Mouse (Mus musculus): ENCODE data around the gene Txlna. TPM values are rescaled to one million over a fixed set of nuclear protein-coding genes. Genes with fewer than 3 reads are reported as not detected.

Txlna gene
- polyA plus RNA-seq, 1 experiment from 2014 or later = 100 TPM

- Histone ChIP-seq H3K9ac (peak within 1 kb of the TSS; percentile 76), H3K4me2 (replicated peaks) (peak within 1 kb of the TSS; percentile 82), H3K4me3 (peak within 1 kb of the TSS; percentile 64), H3K27me3 (no peaks in the 10 kb centered on the region), H3K9me3 (no peaks in the 10 kb centered on the region), H3K27ac (peak within 1 kb of the TSS; percentile 89), H3K4me1 (peaks cover 26% of the 10 kb centered on the region), H3K36me3 (peaks cover 32% of the 10 kb centered on the region)
- under 1% methylated on average over 10 of the region's 10 CpGs for WGBS
- no peak for ATAC-seq (ENCODE audit: insufficient number of reproducible peaks, insufficient read depth, low FRiP score, low TSS enrichment)
Measured at GRCm38 (mm10) chr4:129623681-129624091, 17.2 kb downstream of the Txlna start, which contains the start of gene Ccdc28b. TSS of gene Ccdc28b (minus strand) at chr4:129623947.

DNA sequence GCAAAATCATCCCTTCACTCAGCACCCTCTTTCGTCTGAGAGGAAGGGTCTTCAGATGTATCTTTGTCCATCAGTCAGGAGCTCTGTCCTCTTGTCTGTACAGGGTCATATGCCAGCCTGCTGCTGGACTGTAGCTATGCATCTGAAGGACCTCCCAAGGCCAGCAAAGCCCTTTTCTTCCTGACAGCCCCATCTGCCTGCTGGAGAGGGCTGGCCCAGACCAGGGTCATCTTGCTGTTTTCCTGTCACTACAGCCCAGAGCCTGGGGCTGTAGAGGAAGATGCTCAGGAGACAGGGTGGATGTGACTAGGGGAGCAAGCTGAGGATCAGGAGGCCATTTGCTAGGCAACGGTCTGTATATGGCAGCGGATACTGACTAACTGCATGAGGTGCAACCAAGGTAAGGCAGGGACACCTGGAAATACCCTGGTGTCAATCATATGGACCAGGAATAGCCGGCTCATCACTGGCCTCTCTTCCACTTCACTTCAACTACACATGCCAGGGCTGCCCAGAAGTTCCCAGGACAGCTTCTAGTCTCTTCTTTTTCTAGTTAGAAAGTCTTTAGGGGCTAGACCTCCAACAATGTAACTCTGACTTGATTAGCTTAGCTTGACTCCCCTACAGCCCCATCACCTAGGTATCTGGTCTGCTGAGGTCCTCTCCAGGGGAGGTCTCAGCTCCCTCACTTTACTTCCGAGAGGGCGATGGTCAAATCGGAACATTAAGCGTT, 17.9 kb downstream of the Txlna start:
- H3K27me3 ChIP-seq = no peaks in the 10 kb centered on the region
- ATAC-seq (ENCODE audit: insufficient number of reproducible peaks, insufficient read depth, low FRiP score, low TSS enrichment) = no peak
- H3K4me1 ChIP-seq = peaks cover 31% of the 10 kb centered on the region
- H3K9ac ChIP-seq = peak overlapping the region; percentile 76
- peak overlapping the region; percentile 89 for H3K27ac ChIP-seq
- H3K4me2 ChIP-seq (replicated peaks) = peak overlapping the region; percentile 82
- peak overlapping the region; percentile 64 for H3K4me3 ChIP-seq
- 22% methylated on average over 8 of the region's 8 CpGs for WGBS
- no peaks in the 10 kb centered on the region for H3K9me3 ChIP-seq
- peaks cover 25% of the 10 kb centered on the region for H3K36me3 ChIP-seq

DNA sequence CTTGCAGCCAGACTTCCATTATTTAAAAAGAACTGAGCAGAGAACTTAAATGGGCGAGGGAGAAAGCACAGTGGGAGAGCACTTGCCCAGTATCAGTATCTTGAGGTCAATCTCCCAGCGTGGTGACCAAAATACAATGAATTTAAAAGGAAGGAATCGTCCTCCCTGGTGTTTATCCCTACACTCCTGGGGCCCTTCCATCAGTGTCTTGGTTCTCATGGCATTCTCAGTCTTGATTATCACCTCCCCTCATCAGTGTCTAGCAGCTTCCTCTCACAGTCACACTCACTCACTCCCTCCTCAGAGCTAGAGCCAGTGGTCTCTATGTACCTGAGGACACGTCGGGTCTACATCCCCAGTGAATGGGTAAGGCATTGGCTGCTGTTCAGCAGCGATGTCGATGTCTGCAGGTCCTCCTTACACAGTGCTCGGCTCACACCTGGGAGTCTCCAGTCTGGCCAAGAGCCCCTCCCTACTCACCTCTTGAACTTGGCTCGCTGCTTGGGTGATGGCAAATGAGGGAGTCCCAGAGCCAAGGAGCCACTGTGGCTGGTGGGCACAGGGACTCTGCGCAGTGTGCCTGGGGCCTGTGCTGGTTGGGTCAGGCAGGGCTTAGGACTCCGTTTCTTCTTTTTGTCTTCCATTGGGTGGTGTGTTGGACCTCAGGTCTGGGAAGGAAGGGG, 18.6 kb downstream of the Txlna start:
- 75% methylated on average over 11 of the region's 11 CpGs for WGBS
- no peaks in the 10 kb centered on the region for H3K9me3 ChIP-seq
- no peaks in the 10 kb centered on the region for H3K27me3 ChIP-seq
- H3K9ac ChIP-seq = no peak overlapping the region
- H3K4me1 ChIP-seq = peaks cover 34% of the 10 kb centered on the region
- no peak overlapping the region for H3K27ac ChIP-seq
- ATAC-seq (ENCODE audit: insufficient number of reproducible peaks, insufficient read depth, low FRiP score, low TSS enrichment) = no peak
- H3K4me3 ChIP-seq = peak overlapping the region; percentile 64; the same call in 1 of the 2 replicates
- peak overlapping the region; percentile 82 for H3K4me2 ChIP-seq (replicated peaks)
- H3K36me3 ChIP-seq = peaks cover 20% of the 10 kb centered on the region

DNA sequence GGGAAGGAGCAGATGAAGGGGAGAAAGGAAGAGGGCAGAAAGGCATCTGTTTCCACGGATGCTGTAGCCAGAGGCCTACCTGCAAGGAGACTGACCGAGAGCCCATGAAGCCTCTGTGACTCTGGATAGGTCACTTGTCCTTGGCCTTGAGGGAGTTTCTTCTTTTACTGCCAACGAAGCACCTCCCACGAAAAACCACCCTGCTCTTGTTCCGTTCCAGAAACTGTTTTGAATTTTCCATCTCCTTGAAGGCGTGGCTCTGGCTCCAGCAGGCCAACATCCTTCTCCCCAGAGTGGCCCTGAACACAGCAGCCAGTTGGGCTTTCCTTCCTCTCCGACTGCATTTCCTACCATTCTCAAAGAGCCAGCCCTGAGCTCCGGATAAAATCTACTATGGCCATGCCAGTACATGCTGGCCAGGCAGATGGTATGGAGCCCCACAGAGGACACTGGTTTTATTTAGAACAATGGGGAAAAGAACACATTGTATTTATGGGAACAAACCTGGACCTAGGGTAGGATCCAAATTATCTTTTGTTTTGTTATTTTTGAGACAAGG, 19.5 kb downstream of the Txlna start:
- peaks cover 34% of the 10 kb centered on the region for H3K4me1 ChIP-seq
- H3K36me3 ChIP-seq = peaks cover 19% of the 10 kb centered on the region
- no peak overlapping the region for H3K27ac ChIP-seq
- H3K27me3 ChIP-seq = no peaks in the 10 kb centered on the region
- no peak overlapping the region for H3K4me2 ChIP-seq (replicated peaks)
- H3K9ac ChIP-seq = no peak overlapping the region
- no peaks in the 10 kb centered on the region for H3K9me3 ChIP-seq
- no peak overlapping the region for H3K4me3 ChIP-seq
- 77% methylated on average over 8 of the region's 8 CpGs for WGBS
- no peak for ATAC-seq (ENCODE audit: insufficient number of reproducible peaks, insufficient read depth, low FRiP score, low TSS enrichment)

GRCm38 (mm10) chr4:129620419-129621282, 20.2 kb downstream of the Txlna start:
- 87% methylated on average over 11 of the region's 11 CpGs for WGBS
- H3K27ac ChIP-seq = no peak overlapping the region
- H3K9ac ChIP-seq = no peak overlapping the region
- no peaks in the 10 kb centered on the region for H3K9me3 ChIP-seq
- peaks cover 20% of the 10 kb centered on the region for H3K36me3 ChIP-seq
- no peak overlapping the region for H3K4me3 ChIP-seq
- H3K4me2 ChIP-seq (replicated peaks) = no peak overlapping the region
- ATAC-seq (ENCODE audit: insufficient number of reproducible peaks, insufficient read depth, low FRiP score, low TSS enrichment) = no peak
- no peaks in the 10 kb centered on the region for H3K27me3 ChIP-seq
- H3K4me1 ChIP-seq = peaks cover 32% of the 10 kb centered on the region

GRCm38 (mm10) chr4:129618786-129619691, 21.8 kb downstream of the Txlna start, which contains the start of gene Iqcc:
TSS of gene Iqcc (minus strand) at chr4:129619099.
- peak; percentile 89 for ATAC-seq (ENCODE audit: insufficient number of reproducible peaks, insufficient read depth, low FRiP score, low TSS enrichment)
- peaks cover 20% of the 10 kb centered on the region for H3K36me3 ChIP-seq
- WGBS = 4% methylated on average over 44 of the region's 44 CpGs
- H3K4me3 ChIP-seq = peak within 1 kb of the TSS; percentile 59
- H3K4me1 ChIP-seq = peaks cover 18% of the 10 kb centered on the region
- peak within 1 kb of the TSS; percentile 81 for H3K27ac ChIP-seq
- H3K27me3 ChIP-seq = no peaks in the 10 kb centered on the region
- H3K9me3 ChIP-seq = no peaks in the 10 kb centered on the region
- H3K4me2 ChIP-seq (replicated peaks) = peak within 1 kb of the TSS; percentile 74
- H3K9ac ChIP-seq = peak within 1 kb of the TSS; percentile 75

- Histone ChIP-seq H3K27me3 (no peaks in the 10 kb centered on the region), H3K9ac (peak overlapping the region; percentile 75), H3K4me1 (peaks cover 15% of the 10 kb centered on the region), H3K4me3 (peak overlapping the region; percentile 59), H3K36me3 (peaks cover 20% of the 10 kb centered on the region), H3K9me3 (no peaks in the 10 kb centered on the region), H3K4me2 (replicated peaks) (peak overlapping the region; percentile 74), H3K27ac (no peak overlapping the region)
- WGBS = 96% methylated on average over 5 of the region's 5 CpGs
- ATAC-seq (ENCODE audit: insufficient number of reproducible peaks, insufficient read depth, low FRiP score, low TSS enrichment) = no peak
Measured at GRCm38 (mm10) chr4:129618031-129618430, 22.8 kb downstream of the Txlna start.

DNA sequence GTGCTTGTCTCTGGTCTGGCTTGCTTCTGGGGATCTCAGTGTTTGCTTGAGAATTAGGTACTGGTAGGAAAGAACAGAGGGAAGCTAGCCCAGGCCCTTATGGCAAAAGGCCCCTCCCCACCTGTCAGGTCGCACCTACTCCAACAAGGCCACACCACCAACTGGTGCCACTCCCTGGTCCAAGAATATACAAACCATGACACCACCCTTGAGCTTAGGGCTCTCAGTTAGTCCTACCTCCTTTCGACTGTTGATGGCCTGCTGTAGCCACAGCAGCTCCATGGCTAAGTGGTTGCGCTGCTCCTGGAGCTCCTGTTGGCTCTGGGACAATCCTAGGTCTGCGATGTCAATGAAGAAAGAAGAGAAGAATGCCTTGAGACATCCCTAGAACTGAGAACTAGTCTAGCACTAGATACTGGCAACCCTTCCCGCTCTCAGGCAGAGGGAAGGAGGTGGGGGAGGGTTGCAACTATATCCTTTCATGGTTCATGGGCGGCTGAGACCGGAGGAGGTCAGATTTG, 23.7 kb downstream of the Txlna start:
- no peak overlapping the region for H3K4me3 ChIP-seq
- 96% methylated on average over 7 of the region's 7 CpGs for WGBS

DNA sequence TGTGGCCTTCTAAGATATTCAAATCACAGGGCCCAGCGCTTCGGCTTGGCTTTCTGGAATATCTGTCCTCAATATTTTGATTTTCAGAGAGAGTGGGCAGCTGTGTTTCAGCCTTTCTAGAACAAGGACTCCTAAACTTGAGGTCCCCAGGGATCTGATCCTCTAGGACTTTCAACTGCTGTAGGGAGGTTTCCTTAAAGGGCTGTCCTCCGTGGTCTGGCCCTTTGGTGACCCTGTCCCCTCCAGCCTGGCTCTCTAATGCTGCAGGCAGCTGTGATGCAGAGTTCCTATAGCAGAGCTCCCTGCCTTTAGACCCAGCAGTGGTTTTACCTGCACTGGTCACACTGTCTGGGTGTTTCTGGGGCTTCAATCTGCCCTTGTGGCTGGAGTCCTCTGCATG, 24.2 kb downstream of the Txlna start:
- Histone ChIP-seq H3K9me3 (no peaks in the 10 kb centered on the region), H3K4me1 (peaks cover 8% of the 10 kb centered on the region), H3K4me2 (replicated peaks) (no peak overlapping the region), H3K4me3 (no peak overlapping the region), H3K36me3 (peaks cover 20% of the 10 kb centered on the region), H3K27ac (no peak overlapping the region), H3K9ac (no peak overlapping the region), H3K27me3 (no peaks in the 10 kb centered on the region)
- WGBS = 88% methylated on average over 3 of the region's 3 CpGs
- ATAC-seq (ENCODE audit: insufficient number of reproducible peaks, insufficient read depth, low FRiP score, low TSS enrichment) = no peak

More for the DNA sequence above, 23.7 kb downstream of the Txlna start:
- no peak overlapping the region for H3K4me2 ChIP-seq (replicated peaks)
- peaks cover 8% of the 10 kb centered on the region for H3K4me1 ChIP-seq
- no peak overlapping the region for H3K27ac ChIP-seq
- ATAC-seq (ENCODE audit: insufficient number of reproducible peaks, insufficient read depth, low FRiP score, low TSS enrichment) = no peak
- H3K27me3 ChIP-seq = no peaks in the 10 kb centered on the region
- no peaks in the 10 kb centered on the region for H3K9me3 ChIP-seq
- H3K9ac ChIP-seq = no peak overlapping the region
- H3K36me3 ChIP-seq = peaks cover 20% of the 10 kb centered on the region

GRCm38 (mm10) chr4:129615801-129616290, 25.0 kb downstream of the Txlna start:
- Histone ChIP-seq H3K9me3 (no peaks in the 10 kb centered on the region), H3K4me1 (peaks cover 8% of the 10 kb centered on the region), H3K9ac (no peak overlapping the region), H3K27ac (no peak overlapping the region), H3K36me3 (peaks cover 16% of the 10 kb centered on the region), H3K4me2 (replicated peaks) (no peak overlapping the region), H3K4me3 (no peak overlapping the region), H3K27me3 (no peaks in the 10 kb centered on the region)
- ATAC-seq (ENCODE audit: insufficient number of reproducible peaks, insufficient read depth, low FRiP score, low TSS enrichment) = no peak
- 88% methylated on average over 9 of the region's 9 CpGs for WGBS

All from embryonic facial prominence, embryonic 12.5 days (tissue).